Mouse (Mus musculus) gastrocnemius, postnatal 36 days (tissue): ENCODE data around the gene Cd300lg. TPM values are rescaled to one million over a fixed set of nuclear protein-coding genes. Genes with fewer than 3 reads are reported as not detected.
A peak's percentile ranks its signal among the peaks of the same experiment; 100 is the strongest.

Experiments used
- DNase-seq, 2 experiments: peaks; one replicate each; pipeline ENCODE4 v3.0.0; 2022
- intact Hi-C: fragments of 180-260 bp; cut with DNase I; formaldehyde crosslinking; loops from one replicate; pipeline ENCODE4 v1.15.1; 2025
- total RNA-seq, 2 experiments: library from RNA; stranded (reverse); gene quantifications; 2 replicates each; pipeline ENCODE4 v1.2.3; 2021

Cd300lg gene
- total RNA-seq, 2 experiments from 2014 or later: 17.6 to 18.2 TPM

GRCm38 (mm10) chr11:102087931-102088898 lies 46.9 kb downstream of the Cd300lg start, which contains the start of gene Mpp2:
Mpp2 (minus strand) TSS chr11:102088515.
- intact Hi-C loops: loop anchor here (2.0 kb wide), 1 partner anchor 27 kb away; no protein-coding TSS in a partner anchor
- DNase-seq: peak; percentile 33 to 47

GRCm38 (mm10) chr11:102089088-102089808 lies 47.9 kb downstream of the Cd300lg start:
- intact Hi-C loops: loop anchor here (2.0 kb wide), 1 partner anchor 28 kb away; no protein-coding TSS in a partner anchor
- peak in 1 of 2 experiments; percentile 31 for DNase-seq

- intact Hi-C loops: no loop called here
- no peak for DNase-seq
Measured at GRCm38 (mm10) chr11:102095676-102096075, 54.4 kb downstream of the Cd300lg start.

- DNase-seq: no peak
- intact Hi-C loops: no loop called here
Measured at GRCm38 (mm10) chr11:102096446-102096845, 55.1 kb downstream of the Cd300lg start.

- intact Hi-C loops: no loop called here
- peak in 1 of 2 experiments; percentile 27 for DNase-seq
Measured at GRCm38 (mm10) chr11:102096887-102097391, 55.6 kb downstream of the Cd300lg start.

GRCm38 (mm10) chr11:102101219-102101618 lies 59.9 kb downstream of the Cd300lg start, which contains the start of gene Ppy:
Ppy (minus strand) TSS chr11:102101319.
- no peak for DNase-seq
- intact Hi-C loops: loop anchor here (5.0 kb wide), 1 partner anchor 166 kb away; the partner anchor contains the start of gene Asb16

GRCm38 (mm10) chr11:102102485-102103258 lies 61.4 kb downstream of the Cd300lg start:
- intact Hi-C loops: loop anchor here (1.0 to 5.0 kb wide), 2 partner anchors 36 to 165 kb away; partner anchors contain the start of gene Asb16
- peak; percentile 28 to 51 for DNase-seq

Other genes starting within 250 kb of the Cd300lg start
- 1 to 10 TPM; 3.1 to 3.5 TPM for gene Meox1, start 147.1 kb upstream of the Cd300lg start, total RNA-seq
- gene Sost, start 74.5 kb upstream of the Cd300lg start, total RNA-seq: not detected
- not detected for gene Cfap97d1, start 57.2 kb upstream of the Cd300lg start, total RNA-seq
- 100 to 1,000 TPM; 126 to 167 TPM for gene Dusp3, start 54.5 kb upstream of the Cd300lg start, total RNA-seq
- 10 to 100 TPM; 26.4 to 33.6 TPM for gene Mpp3, start 13.0 kb upstream of the Cd300lg start, total RNA-seq
- 1 to 10 TPM in 1 of 2 experiments, under 1 TPM in 1; 0.91 to 1.8 TPM for gene Mpp2, start 47.0 kb downstream of the Cd300lg start, total RNA-seq
- gene Ppy, start 59.8 kb downstream of the Cd300lg start, total RNA-seq: not detected
- gene Pyy, start 66.3 kb downstream of the Cd300lg start, total RNA-seq: not detected
- gene Nags, start 104.0 kb downstream of the Cd300lg start, total RNA-seq: not detected
- gene Tmem101, start 114.9 kb downstream of the Cd300lg start, total RNA-seq: 10 to 100 TPM; 10.1 to 11.4 TPM
- gene Lsm12, start 143.8 kb downstream of the Cd300lg start, total RNA-seq: 10 to 100 TPM; 86.6 to 89.2 TPM
- 10 to 100 TPM; 45.6 TPM for gene G6pc3, start 148.1 kb downstream of the Cd300lg start, total RNA-seq
- gene Hdac5, start 188.7 kb downstream of the Cd300lg start, total RNA-seq: 10 to 100 TPM; 62.2 to 78.7 TPM
- not detected for gene BC030867, start 207.4 kb downstream of the Cd300lg start, total RNA-seq
- 10 to 100 TPM; 76.7 to 88.7 TPM for gene Asb16, start 227.2 kb downstream of the Cd300lg start, total RNA-seq
- 10 to 100 TPM; 12.7 to 13.5 TPM for gene Tmub2, start 243.4 kb downstream of the Cd300lg start, total RNA-seq